Mouse (Mus musculus) heart, postnatal 0 days (tissue): ENCODE measurements at regions not wholly inside any gene's neighbourhood (a gene's known extent, or its start where the extent isn't known, plus 50 kb on each side); places are given as distances from the start of the nearest gene placed in this dataset.

Experiments used
- ATAC-seq: fragments of 200-750 bp; cut with Nextera tagmentation; 2 replicates; pipeline ENCODE4 v1.8.0; 2017; ENCODE audit warnings: low read depth, moderate number of reproducible peaks, moderate library complexity; ENCODE audit not compliant: insufficient read depth
- DNase-seq: peaks from one replicate; pipeline ENCODE4 v3.0.0-alpha.2; 2016; ENCODE audit warnings: low spot score
- H3K27ac ChIP-seq: fragments of 300-500 bp; sonication (generic); 2 replicates; pipeline ENCODE4 v1.5.1; 2014; ENCODE audit warnings: low read depth, mild to moderate bottlenecking
- H3K27me3 ChIP-seq: fragments of 300-500 bp; sonication (generic); 2 replicates; pipeline ENCODE4 v1.6.1; 2014; ENCODE audit warnings: low read length, mixed read lengths; ENCODE audit not compliant: control insufficient read depth, insufficient read depth
- H3K36me3 ChIP-seq: fragments of 300-500 bp; sonication (generic); replicated peaks from 2 replicates; pipeline ENCODE4 v1.6.1; 2014; ENCODE audit warnings: low read length, mixed read lengths; ENCODE audit not compliant: control insufficient read depth, insufficient read depth
- H3K4me1 ChIP-seq: fragments of 300-500 bp; sonication (generic); 2 replicates; pipeline ENCODE4 v1.6.1; 2014; ENCODE audit warnings: antibody characterized with exemption; ENCODE audit not compliant: control insufficient read depth, insufficient read depth
- H3K4me2 ChIP-seq: fragments of 300-500 bp; sonication (generic); 2 replicates; pipeline ENCODE4 v1.6.1; 2014; ENCODE audit warnings: low read depth, mild to moderate bottlenecking, low read length, moderate library complexity
- H3K4me3 ChIP-seq: fragments of 300-500 bp; sonication (generic); 2 replicates; pipeline ENCODE4 v1.5.1; 2014; ENCODE audit warnings: low read depth, low read length
- H3K9ac ChIP-seq: fragments of 300-500 bp; sonication (generic); replicated peaks from 2 replicates; pipeline ENCODE4 v1.6.1; 2014; ENCODE audit warnings: low read depth, low read length, mixed read lengths
- H3K9me3 ChIP-seq: fragments of 300-500 bp; sonication (generic); replicated peaks from 2 replicates; pipeline ENCODE4 v1.6.1; 2016; ENCODE audit warnings: low read length; ENCODE audit not compliant: control insufficient read depth
- CTCF ChIP-seq: IDR thresholded peaks from 2 replicates; pipeline ENCODE4 v1.5.1; 2016; ENCODE audit warnings: antibody characterized with exemption, control low read depth, low read depth
- EP300 ChIP-seq: IDR thresholded peaks from 2 replicates; pipeline ENCODE4 v1.6.1; 2016; ENCODE audit warnings: antibody characterized with exemption, low read depth
- WGBS: fragments of 180-500 bp; shearing (Covaris S2); extraction: QIAGEN DNeasy Blood & Tissue Kit; methylation state at CpG from one replicate; pipeline ENCODE4 v1.1.7; 2014; 5-methylcytosine and 5-hydroxymethylcytosine counted together

GRCm38 (mm10) chr13:37588528-37589176 lies 189.5 kb upstream of the Rreb1 start:
- 84% methylated on average over 8 of the region's 8 CpGs for WGBS
- Histone ChIP-seq H3K27ac (no peak overlapping the region), H3K4me1 (0 out of 2 replicates have a peak, but pooled peaks cover 3% of the 10 kb centered on the region), H3K9ac (no peak overlapping the region), H3K4me3 (no peak overlapping the region), H3K9me3 (no peaks in the 10 kb centered on the region), H3K4me2 (no peak overlapping the region), H3K27me3 (no peaks in the 10 kb centered on the region), H3K36me3 (no peaks in the 10 kb centered on the region)
- ATAC-seq, result no peak
- TF ChIP-seq EP300 (no peak), CTCF (no peak)
- no peak for DNase-seq

- Histone ChIP-seq H3K9ac (no peak overlapping the region), H3K4me3 (no peak overlapping the region), H3K4me1 (0 out of 2 replicates have a peak, but pooled peaks cover 3% of the 10 kb centered on the region), H3K9me3 (no peaks in the 10 kb centered on the region), H3K27ac (no peak overlapping the region), H3K27me3 (no peaks in the 10 kb centered on the region), H3K4me2 (no peak overlapping the region), H3K36me3 (no peaks in the 10 kb centered on the region)
- WGBS, result 79% methylated on average over 5 of the region's 5 CpGs
- DNase-seq (no peak), ATAC-seq (no peak)
- TF ChIP-seq EP300, result no peak
- TF ChIP-seq CTCF, result no peak
Observed at GRCm38 (mm10) chr13:37592149-37592548, 186.1 kb upstream of the Rreb1 start.

GRCm38 (mm10) chr13:37595196-37595595 lies 183.0 kb upstream of the Rreb1 start:
- H3K9ac ChIP-seq, result no peak overlapping the region
- H3K4me1 ChIP-seq, result no peaks in the 10 kb centered on the region
- TF ChIP-seq EP300, result no peak
- no peak for TF ChIP-seq CTCF
- no peak overlapping the region for H3K4me3 ChIP-seq
- no peaks in the 10 kb centered on the region for H3K9me3 ChIP-seq
- DNase-seq (no peak), ATAC-seq (no peak)
- 44% methylated on average over 8 of the region's 8 CpGs for WGBS
- no peak overlapping the region for H3K27ac ChIP-seq
- H3K4me2 ChIP-seq, result no peak overlapping the region
- no peaks in the 10 kb centered on the region for H3K36me3 ChIP-seq
- H3K27me3 ChIP-seq, result no peaks in the 10 kb centered on the region

- H3K36me3 ChIP-seq, result no peaks in the 10 kb centered on the region
- H3K9ac ChIP-seq, result no peak overlapping the region
- no peak for TF ChIP-seq CTCF
- TF ChIP-seq EP300, result no peak
- no peaks in the 10 kb centered on the region for H3K27me3 ChIP-seq
- no peak overlapping the region for H3K4me2 ChIP-seq
- DNase-seq, result no peak
- 76% methylated on average over 8 of the region's 8 CpGs for WGBS
- peaks cover 7% of the 10 kb centered on the region for H3K4me1 ChIP-seq
- no peak for ATAC-seq
- H3K9me3 ChIP-seq, result no peaks in the 10 kb centered on the region
- no peak overlapping the region; the same call in 1 of the 2 replicates for H3K27ac ChIP-seq
- H3K4me3 ChIP-seq, result no peak overlapping the region
Observed at GRCm38 (mm10) chr13:37597575-37597974, 180.6 kb upstream of the Rreb1 start.

GRCm38 (mm10) chr13:37598165-37598775 lies 179.9 kb upstream of the Rreb1 start:
- WGBS, result 49% methylated on average over 10 of the region's 10 CpGs
- Histone ChIP-seq H3K4me1 (peaks cover 14% of the 10 kb centered on the region), H3K9me3 (no peaks in the 10 kb centered on the region), H3K36me3 (no peaks in the 10 kb centered on the region), H3K27me3 (no peaks in the 10 kb centered on the region), H3K27ac (no peak overlapping the region; the same call in 1 of the 2 replicates), H3K4me2 (no peak overlapping the region), H3K9ac (no peak overlapping the region), H3K4me3 (no peak overlapping the region)
- no peak for TF ChIP-seq EP300
- TF ChIP-seq CTCF, result no peak
- DNase-seq (no peak), ATAC-seq (peak; percentile 40; the same call in 1 of the 2 replicates)

GRCm38 (mm10) chr13:37599679-37600078 lies 178.5 kb upstream of the Rreb1 start:
- no peak for DNase-seq
- ATAC-seq, result no peak
- WGBS, result 94% methylated on average over 1 of the region's 1 CpGs

More at GRCm38 (mm10) chr13:37599679-37600078, 178.5 kb upstream of the Rreb1 start:
- no peak overlapping the region for H3K9ac ChIP-seq
- H3K36me3 ChIP-seq, result no peaks in the 10 kb centered on the region
- H3K27me3 ChIP-seq, result no peaks in the 10 kb centered on the region
- H3K4me1 ChIP-seq, result peaks cover 27% of the 10 kb centered on the region
- H3K9me3 ChIP-seq, result no peaks in the 10 kb centered on the region
- H3K4me2 ChIP-seq, result no peak overlapping the region
- no peak overlapping the region for H3K27ac ChIP-seq
- no peak overlapping the region for H3K4me3 ChIP-seq
- TF ChIP-seq CTCF, result no peak
- no peak for TF ChIP-seq EP300
